Mouse (Mus musculus): ENCODE results near the gene Ptk6. TPM values are rescaled to one million over a fixed set of nuclear protein-coding genes. Genes with fewer than 3 reads are reported as not detected.

Gene Ptk6
- polyA plus RNA-seq, 2 experiments from 2014 or later, result not detected

GRCm38 (mm10) chr2:181159091-181159514, 43.5 kb downstream of the Ptk6 start:
- ATAC-seq, result no peak

- ATAC-seq, result no peak
These were observed 44.1 kb downstream of the Ptk6 start for GRCm38 (mm10) chr2:181158471-181158870.

GRCm38 (mm10) chr2:181157716-181158302, 44.8 kb downstream of the Ptk6 start:
- no peak for ATAC-seq

- no peak for ATAC-seq
These were observed 45.4 kb downstream of the Ptk6 start for GRCm38 (mm10) chr2:181157180-181157579.

GRCm38 (mm10) chr2:181156248-181157121, 46.1 kb downstream of the Ptk6 start, which contains the start of gene Eef1a2:
TSS of gene Eef1a2 (minus strand) at chr2:181157014.
- no peak for ATAC-seq

GRCm38 (mm10) chr2:181155801-181156200, 46.8 kb downstream of the Ptk6 start:
- no peak for ATAC-seq

- no peak for ATAC-seq
These were observed 47.7 kb downstream of the Ptk6 start for GRCm38 (mm10) chr2:181154831-181155415.

- no peak for ATAC-seq
These were observed 48.2 kb downstream of the Ptk6 start for GRCm38 (mm10) chr2:181154361-181154760.

GRCm38 (mm10) chr2:181153837-181154236, 48.8 kb downstream of the Ptk6 start:
- no peak for ATAC-seq

- ATAC-seq, result no peak
These were observed 49.5 kb downstream of the Ptk6 start for GRCm38 (mm10) chr2:181153131-181153530.

- no peak for ATAC-seq
These were observed 49.9 kb downstream of the Ptk6 start for GRCm38 (mm10) chr2:181152701-181153100.

GRCm38 (mm10) chr2:181150281-181150680, 52.3 kb downstream of the Ptk6 start:
- no peak for ATAC-seq

GRCm38 (mm10) chr2:181148318-181148955, 54.2 kb downstream of the Ptk6 start:
- no peak for ATAC-seq

- no peak for ATAC-seq
These were observed 54.9 kb downstream of the Ptk6 start for GRCm38 (mm10) chr2:181147546-181148317.

- no peak for ATAC-seq
These were observed 55.5 kb downstream of the Ptk6 start for GRCm38 (mm10) chr2:181146976-181147545.

- no peak for ATAC-seq
These were observed 57.9 kb downstream of the Ptk6 start for GRCm38 (mm10) chr2:181144675-181145074.

Other genes with a start within 250 kb of the Ptk6 start
- gene Nkain4, start 248.1 kb downstream of the Ptk6 start, polyA plus RNA-seq (2017; shearing (Covaris generic)), result not detected
- 10 to 100 TPM; 40.5 to 50.4 TPM for gene Arfgap1, start 235.6 kb downstream of the Ptk6 start, polyA plus RNA-seq (2017; shearing (Covaris generic))
- under 1 TPM; 0.20 to 0.31 TPM for gene Col20a1, start 216.3 kb downstream of the Ptk6 start, polyA plus RNA-seq (2017; shearing (Covaris generic))
- not detected for gene Chrna4, start 159.2 kb downstream of the Ptk6 start, polyA plus RNA-seq (2017; shearing (Covaris generic))
- not detected for gene Kcnq2, start 67.5 kb downstream of the Ptk6 start, polyA plus RNA-seq (2017; shearing (Covaris generic))
- not detected for gene Eef1a2, start 45.8 kb downstream of the Ptk6 start, polyA plus RNA-seq (2017; shearing (Covaris generic))
- 100 to 1,000 TPM; 179 to 181 TPM for gene Ppdpf, start 15.5 kb downstream of the Ptk6 start, polyA plus RNA-seq (2017; shearing (Covaris generic))
- under 1 TPM; 0.18 to 0.38 TPM for gene Srms, start 10.4 kb upstream of the Ptk6 start, polyA plus RNA-seq (2017; shearing (Covaris generic))
- gene Fndc11, start 17.2 kb upstream of the Ptk6 start, polyA plus RNA-seq (2017; shearing (Covaris generic)), result 1 to 10 TPM in 1 of 2 experiments, under 1 TPM in 1; 0.73 to 1.1 TPM
- gene Helz2, start 39.2 kb upstream of the Ptk6 start, polyA plus RNA-seq (2017; shearing (Covaris generic)), result 10 to 100 TPM; 15.5 to 18.4 TPM
- gene Gmeb2, start 85.2 kb upstream of the Ptk6 start, polyA plus RNA-seq (2017; shearing (Covaris generic)), result 10 to 100 TPM in 1 of 2 experiments, 1 to 10 TPM in 1; 8.5 to 11.4 TPM
- gene Stmn3, start 111.7 kb upstream of the Ptk6 start, polyA plus RNA-seq (2017; shearing (Covaris generic)), result under 1 TPM in 1 of 2 experiments, not detected in 1; 0.40 TPM
- 10 to 100 TPM; 22.9 to 25.4 TPM for gene Rtel1, start 117.0 kb upstream of the Ptk6 start, polyA plus RNA-seq (2017; shearing (Covaris generic))
- 10 to 100 TPM; 22.2 to 22.8 TPM for gene Zgpat, start 162.1 kb upstream of the Ptk6 start, polyA plus RNA-seq (2017; shearing (Covaris generic))
- 10 to 100 TPM; 52.2 to 60.8 TPM for gene Arfrp1, start 162.6 kb upstream of the Ptk6 start, polyA plus RNA-seq (2017; shearing (Covaris generic))
- gene Lime1, start 177.3 kb upstream of the Ptk6 start, polyA plus RNA-seq (2017; shearing (Covaris generic)), result 100 to 1,000 TPM; 369 to 440 TPM